Mouse (Mus musculus): ENCODE data around the gene Pgm2. TPM values are rescaled to one million over a fixed set of nuclear protein-coding genes. Genes with fewer than 3 reads are reported as not detected.

Pgm2 gene
- 24.9 and 25.1 TPM in 2 replicates for polyA plus RNA-seq (2016; fragmentation: Nextera tagmentation; extraction: Ambion mirVana)

DNA sequence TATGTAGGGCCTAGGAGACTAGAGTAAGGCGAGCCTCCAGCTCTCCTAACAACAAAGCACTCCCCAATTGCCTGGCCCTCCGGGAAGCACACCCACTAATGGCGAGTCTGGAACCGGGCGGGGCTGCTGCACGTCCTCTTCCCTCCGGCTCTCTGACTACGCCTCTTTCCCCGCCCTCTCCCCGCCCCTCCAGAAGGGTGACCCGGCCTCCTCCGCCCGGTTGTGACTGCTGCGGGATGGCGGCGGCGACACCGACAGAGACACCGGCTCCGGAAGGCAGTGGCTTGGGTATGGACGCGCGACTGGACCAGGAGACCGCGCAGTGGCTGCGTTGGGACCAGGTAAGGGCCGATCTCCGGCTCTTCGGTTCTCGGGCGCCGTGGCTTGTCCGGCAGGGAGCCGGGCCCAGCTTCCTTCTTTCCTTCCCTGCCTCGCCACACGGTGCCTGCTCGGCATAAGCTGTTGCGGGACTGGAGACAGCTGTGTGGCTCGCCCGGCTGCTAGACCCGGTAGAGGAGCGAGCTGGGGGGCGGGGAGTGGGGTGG is at the start of gene Pgm2:
Pgm2 (plus strand) TSS at position 203 of the 545 bp plus-strand sequence.
- under 1% methylated on average over 43 of the region's 43 CpGs for WGBS
- peak; percentile 86 for DNase-seq (ENCODE audit: low spot score)
- peaks cover 32% of the 10 kb centered on the region for H3K4me1 ChIP-seq
- H3K9me3 ChIP-seq (replicated peaks) = no peaks in the 10 kb centered on the region
- peaks cover 6% of the 10 kb centered on the region for H3K36me3 ChIP-seq
- H3K4me3 ChIP-seq = peak within 1 kb of the TSS; percentile 73
- H3K27ac ChIP-seq (replicated peaks) = peak within 1 kb of the TSS; percentile 86
- H3K27me3 ChIP-seq (ENCODE audit: low read depth, poor library complexity, severe bottlenecking) = peaks cover 23% of the 10 kb centered on the region; the same call in 1 of the 2 replicates

DNA sequence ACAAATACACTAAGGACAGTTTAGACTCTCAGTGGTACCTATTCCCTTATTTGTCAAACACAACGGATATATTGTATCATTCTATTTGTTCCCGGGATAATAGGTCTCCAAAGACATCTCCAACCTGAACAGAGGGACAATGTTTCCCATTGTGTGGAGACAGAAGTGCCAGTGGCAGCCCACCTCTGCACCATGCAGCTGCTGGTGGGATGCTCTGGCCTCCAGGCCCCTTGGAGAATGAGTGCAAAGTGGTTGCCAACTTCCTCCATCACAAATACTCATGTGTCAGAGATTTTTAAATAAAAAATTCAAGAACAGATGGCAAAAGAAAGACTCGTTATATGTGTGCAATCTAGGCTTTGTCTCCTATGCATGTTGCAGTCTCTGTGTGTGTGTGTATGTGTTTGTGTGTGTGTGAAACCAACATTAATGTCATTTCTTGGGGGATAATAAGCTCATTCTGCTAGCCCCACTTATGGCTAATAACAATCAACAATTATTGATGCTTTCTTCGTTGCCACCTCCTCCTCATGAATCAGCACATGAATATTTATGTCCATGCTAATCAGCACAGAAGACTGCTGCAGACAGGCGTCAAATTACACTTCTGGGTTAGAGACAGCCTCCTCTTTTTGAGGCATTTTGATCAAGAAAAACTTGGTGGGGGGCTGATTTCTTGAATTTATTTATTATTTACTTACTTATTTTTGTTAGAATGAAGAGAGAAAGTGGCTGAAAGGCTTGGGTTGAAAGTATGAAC is 48.9 kb upstream of the Pgm2 start:
- Histone ChIP-seq H3K27me3 (ENCODE audit: low read depth, poor library complexity, severe bottlenecking) (no peaks in the 10 kb centered on the region), H3K36me3 (no peaks in the 10 kb centered on the region), H3K27ac (replicated peaks) (no peak overlapping the region), H3K4me3 (no peak overlapping the region), H3K4me1 (peaks cover 21% of the 10 kb centered on the region), H3K9me3 (replicated peaks) (no peaks in the 10 kb centered on the region)
- WGBS = 77% methylated on average over 5 of the region's 5 CpGs
- no peak for DNase-seq (ENCODE audit: low spot score)

DNA sequence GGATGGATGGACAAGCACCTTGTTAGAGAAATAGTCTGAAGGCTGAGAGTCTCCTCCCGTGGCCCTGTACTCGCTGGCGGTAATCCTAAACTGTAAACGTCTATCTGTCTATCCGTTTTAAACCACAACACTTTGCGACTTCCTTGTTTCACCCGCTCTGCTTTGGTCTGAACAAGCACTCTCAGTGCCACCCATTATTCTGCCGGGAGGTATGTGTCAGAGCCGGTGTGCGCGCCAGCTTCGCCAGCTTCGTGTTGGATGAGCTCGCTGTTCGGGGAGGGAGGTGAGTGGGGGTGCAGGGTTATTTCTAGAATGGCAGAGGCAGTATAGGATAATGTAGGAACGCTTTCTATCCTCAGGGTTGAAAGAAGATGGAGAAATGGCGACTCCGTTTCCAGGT is 48.0 kb upstream of the Pgm2 start:
- Histone ChIP-seq H3K4me3 (no peak overlapping the region), H3K4me1 (peaks cover 23% of the 10 kb centered on the region), H3K27ac (replicated peaks) (no peak overlapping the region), H3K36me3 (no peaks in the 10 kb centered on the region), H3K9me3 (replicated peaks) (no peaks in the 10 kb centered on the region), H3K27me3 (ENCODE audit: low read depth, poor library complexity, severe bottlenecking) (no peaks in the 10 kb centered on the region)
- DNase-seq (ENCODE audit: low spot score) = no peak
- 95% methylated on average over 18 of the region's 18 CpGs for WGBS

DNA sequence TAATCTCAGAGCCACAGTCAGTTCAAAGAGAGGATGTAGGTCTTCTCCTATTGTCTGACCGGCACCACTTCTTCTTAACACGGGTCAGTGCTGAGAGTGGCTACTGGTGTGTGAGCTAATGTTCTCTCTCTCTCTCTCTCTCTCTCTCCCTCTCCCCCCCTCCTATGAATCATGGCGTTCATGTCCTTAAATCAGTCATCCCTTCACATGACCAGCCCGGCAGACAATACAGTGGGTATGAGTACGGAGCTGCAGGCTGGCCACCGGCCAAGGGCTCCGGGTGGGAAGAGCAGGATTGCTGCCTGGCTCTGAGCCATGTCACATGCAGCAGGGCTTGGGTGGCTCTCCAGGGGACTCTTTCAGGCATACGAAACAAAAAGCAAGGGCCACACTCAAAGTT is 47.2 kb upstream of the Pgm2 start:
- no peaks in the 10 kb centered on the region for H3K9me3 ChIP-seq (replicated peaks)
- no peak overlapping the region for H3K4me3 ChIP-seq
- 89% methylated on average over 8 of the region's 8 CpGs for WGBS
- no peak overlapping the region for H3K27ac ChIP-seq (replicated peaks)
- H3K4me1 ChIP-seq = peaks cover 23% of the 10 kb centered on the region
- H3K36me3 ChIP-seq = no peaks in the 10 kb centered on the region
- no peaks in the 10 kb centered on the region for H3K27me3 ChIP-seq (ENCODE audit: low read depth, poor library complexity, severe bottlenecking)
- no peak for DNase-seq (ENCODE audit: low spot score)

DNA sequence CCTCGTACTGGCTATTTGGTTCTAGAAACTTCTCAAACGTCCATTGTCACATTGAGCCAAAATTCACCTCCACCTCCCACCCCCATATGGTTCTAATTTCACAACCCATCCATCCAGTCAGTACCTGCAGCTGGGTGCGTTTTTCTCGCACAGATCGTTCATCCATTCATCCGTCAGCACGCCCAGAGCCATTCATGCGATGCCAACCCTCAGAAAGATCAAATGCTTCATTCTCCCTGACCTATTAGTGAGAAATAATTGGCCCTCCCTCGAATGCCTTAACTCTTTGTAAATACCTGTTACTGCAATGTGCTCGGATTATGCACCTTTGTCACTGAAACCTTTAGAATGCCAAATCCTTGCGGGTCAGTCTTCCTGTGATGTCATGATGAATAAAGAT is 45.8 kb upstream of the Pgm2 start:
- WGBS = 82% methylated on average over 11 of the region's 11 CpGs

DNA sequence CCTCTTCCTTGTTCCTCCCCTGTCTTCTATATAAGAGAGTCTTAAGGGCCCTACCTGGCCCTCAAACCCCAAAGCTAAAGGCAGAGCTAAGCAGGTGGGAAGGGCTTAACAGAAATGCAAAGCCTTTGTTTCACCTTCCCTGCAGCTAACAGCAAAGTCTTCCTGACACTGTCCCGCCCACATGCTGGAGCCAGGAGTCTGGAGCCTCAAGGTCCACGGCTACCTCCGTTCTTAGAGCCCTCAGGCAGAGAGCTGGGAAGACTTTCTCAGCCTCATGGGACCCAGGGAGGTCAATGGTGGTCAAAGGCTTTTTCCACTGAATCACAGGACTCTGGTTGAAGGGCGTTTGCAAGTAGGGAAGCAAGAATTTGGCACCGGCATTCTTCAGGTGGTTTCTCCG is 44.8 kb upstream of the Pgm2 start:
- no peaks in the 10 kb centered on the region for H3K9me3 ChIP-seq (replicated peaks)

More for the DNA sequence above, 45.8 kb upstream of the Pgm2 start:
- Histone ChIP-seq H3K4me3 (no peak overlapping the region), H3K27me3 (ENCODE audit: low read depth, poor library complexity, severe bottlenecking) (no peaks in the 10 kb centered on the region), H3K27ac (replicated peaks) (no peak overlapping the region), H3K4me1 (peaks cover 23% of the 10 kb centered on the region), H3K36me3 (no peaks in the 10 kb centered on the region), H3K9me3 (replicated peaks) (no peaks in the 10 kb centered on the region)
- DNase-seq (ENCODE audit: low spot score) = no peak

DNA sequence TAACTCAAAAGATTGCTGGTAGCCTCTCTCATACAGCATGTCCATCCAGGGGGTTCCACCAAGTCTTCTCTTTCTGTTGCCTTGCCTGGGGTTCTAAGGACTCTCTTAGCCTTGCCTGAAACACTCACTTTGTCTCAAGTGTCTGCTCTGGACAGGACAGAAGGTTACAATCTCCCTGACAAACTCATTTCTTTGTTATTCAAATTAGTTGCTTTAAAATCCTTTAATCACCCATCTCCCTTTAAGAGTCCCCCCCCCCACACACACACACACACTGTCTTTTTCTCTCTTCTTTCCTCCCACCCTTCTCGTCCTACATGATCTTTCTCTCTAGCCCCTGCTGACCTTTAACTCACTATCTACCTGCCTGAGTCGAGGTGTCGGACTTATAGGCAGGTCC is 44.1 kb upstream of the Pgm2 start:
- Histone ChIP-seq H3K9me3 (replicated peaks) (no peaks in the 10 kb centered on the region), H3K27ac (replicated peaks) (no peak overlapping the region), H3K4me3 (no peak overlapping the region), H3K36me3 (no peaks in the 10 kb centered on the region), H3K4me1 (peaks cover 23% of the 10 kb centered on the region), H3K27me3 (ENCODE audit: low read depth, poor library complexity, severe bottlenecking) (no peaks in the 10 kb centered on the region)
- DNase-seq (ENCODE audit: low spot score) = no peak
- WGBS = 53% methylated on average over 3 of the region's 3 CpGs

More for the DNA sequence above, 44.8 kb upstream of the Pgm2 start:
- no peaks in the 10 kb centered on the region for H3K27me3 ChIP-seq (ENCODE audit: low read depth, poor library complexity, severe bottlenecking)
- no peaks in the 10 kb centered on the region for H3K36me3 ChIP-seq
- WGBS = 65% methylated on average over 6 of the region's 6 CpGs
- H3K27ac ChIP-seq (replicated peaks) = no peak overlapping the region
- peaks cover 23% of the 10 kb centered on the region for H3K4me1 ChIP-seq
- no peak overlapping the region for H3K4me3 ChIP-seq
- DNase-seq (ENCODE audit: low spot score) = no peak

DNA sequence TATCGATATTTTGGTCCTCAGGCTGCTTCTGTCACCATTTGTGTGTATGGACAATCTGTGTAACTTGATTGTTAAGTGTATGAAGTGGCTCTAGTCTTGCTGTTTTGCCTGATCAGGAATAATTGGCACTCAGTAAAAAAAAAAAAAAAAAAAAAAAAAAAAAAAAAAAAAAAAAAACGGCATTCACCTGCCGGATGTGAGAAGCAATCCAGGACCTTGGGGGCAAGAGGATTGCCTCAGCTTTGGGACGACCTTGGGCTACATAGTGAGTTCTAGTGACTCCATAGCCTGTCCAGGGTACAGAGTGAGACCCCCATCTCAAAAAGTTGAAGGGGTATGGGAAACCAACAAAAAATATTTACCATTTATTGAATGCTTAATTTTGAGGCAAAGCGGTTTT is 43.5 kb upstream of the Pgm2 start:
- Histone ChIP-seq H3K36me3 (no peaks in the 10 kb centered on the region), H3K27me3 (ENCODE audit: low read depth, poor library complexity, severe bottlenecking) (no peaks in the 10 kb centered on the region), H3K9me3 (replicated peaks) (no peaks in the 10 kb centered on the region), H3K27ac (replicated peaks) (no peak overlapping the region), H3K4me1 (peaks cover 17% of the 10 kb centered on the region), H3K4me3 (no peak overlapping the region)
- no peak for DNase-seq (ENCODE audit: low spot score)
- 84% methylated on average over 5 of the region's 5 CpGs for WGBS

DNA sequence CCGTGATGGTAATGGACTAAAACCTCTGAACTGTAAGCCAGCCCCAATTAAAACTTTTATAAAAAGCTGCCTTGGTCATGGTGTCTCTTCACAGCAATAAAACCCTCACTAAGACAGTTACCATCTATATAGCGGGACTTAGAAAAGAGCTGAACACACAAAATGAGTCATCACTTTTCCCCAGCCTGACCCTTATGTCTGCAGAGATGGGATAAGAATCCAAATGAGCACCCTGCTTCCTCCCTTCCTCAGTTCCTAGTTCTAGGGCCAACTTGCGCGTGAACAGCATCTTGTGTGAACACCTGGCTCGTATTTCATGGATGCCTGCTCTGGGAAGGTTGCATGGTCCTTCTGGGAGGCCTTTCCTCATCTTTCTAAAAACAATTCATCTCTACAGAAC is 39.7 kb upstream of the Pgm2 start:
- Histone ChIP-seq H3K4me3 (no peak overlapping the region), H3K36me3 (no peaks in the 10 kb centered on the region), H3K27me3 (ENCODE audit: low read depth, poor library complexity, severe bottlenecking) (no peaks in the 10 kb centered on the region), H3K27ac (replicated peaks) (no peak overlapping the region), H3K4me1 (peaks cover 9% of the 10 kb centered on the region), H3K9me3 (replicated peaks) (peaks cover 6% of the 10 kb centered on the region; the same call in 1 of the 2 replicates)
- DNase-seq (ENCODE audit: low spot score) = no peak
- WGBS = 91% methylated on average over 5 of the region's 5 CpGs

DNA sequence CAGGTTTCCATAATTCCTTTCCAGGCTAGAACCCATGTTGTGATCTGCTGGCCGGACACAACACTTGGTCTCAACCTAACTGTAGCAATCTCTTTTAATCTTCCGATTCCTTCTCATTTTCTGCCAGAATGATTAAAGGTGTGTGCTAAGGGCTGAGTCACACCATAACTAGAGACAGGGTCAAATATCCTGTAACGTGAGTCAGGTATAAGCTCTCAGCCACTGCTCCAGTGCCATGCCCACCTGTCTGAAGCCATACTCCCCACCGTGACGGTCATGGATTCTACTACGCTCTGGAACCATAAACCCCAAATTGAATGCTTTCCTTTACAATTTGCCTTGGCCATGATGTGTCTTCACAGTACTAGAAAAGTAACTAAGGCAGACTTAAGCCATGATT is 36.5 kb upstream of the Pgm2 start:
- WGBS = 90% methylated on average over 6 of the region's 6 CpGs
- no peaks in the 10 kb centered on the region for H3K27me3 ChIP-seq (ENCODE audit: low read depth, poor library complexity, severe bottlenecking)
- no peaks in the 10 kb centered on the region for H3K36me3 ChIP-seq
- H3K4me1 ChIP-seq = no peaks in the 10 kb centered on the region
- peaks cover 6% of the 10 kb centered on the region; the same call in 1 of the 2 replicates for H3K9me3 ChIP-seq (replicated peaks)
- no peak overlapping the region for H3K27ac ChIP-seq (replicated peaks)
- no peak overlapping the region for H3K4me3 ChIP-seq
- DNase-seq (ENCODE audit: low spot score) = no peak

DNA sequence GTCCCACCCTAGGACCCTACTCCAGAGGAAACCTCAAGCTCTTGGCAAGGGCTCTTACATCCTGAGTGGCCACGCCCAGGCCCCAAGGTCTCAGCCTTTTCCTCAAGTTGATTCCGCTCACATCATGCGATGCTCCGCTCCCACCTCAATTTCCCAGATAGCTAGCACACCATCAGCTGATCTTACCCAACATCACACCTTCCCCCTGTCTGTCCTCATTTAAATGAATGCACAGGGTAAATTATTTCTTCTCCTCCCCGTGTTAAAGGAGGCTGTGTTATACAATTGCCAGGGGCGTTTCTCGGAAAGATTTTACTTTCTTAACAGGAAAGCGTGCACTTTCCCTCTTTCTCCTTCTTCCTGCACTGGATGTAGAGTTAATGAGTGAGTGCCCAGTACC is 31.9 kb upstream of the Pgm2 start:
- no peak overlapping the region for H3K27ac ChIP-seq (replicated peaks)
- H3K36me3 ChIP-seq = no peaks in the 10 kb centered on the region
- H3K27me3 ChIP-seq (ENCODE audit: low read depth, poor library complexity, severe bottlenecking) = no peaks in the 10 kb centered on the region
- no peaks in the 10 kb centered on the region for H3K9me3 ChIP-seq (replicated peaks)
- DNase-seq (ENCODE audit: low spot score) = no peak
- no peak overlapping the region for H3K4me3 ChIP-seq
- 91% methylated on average over 8 of the region's 8 CpGs for WGBS
- H3K4me1 ChIP-seq = no peaks in the 10 kb centered on the region

DNA sequence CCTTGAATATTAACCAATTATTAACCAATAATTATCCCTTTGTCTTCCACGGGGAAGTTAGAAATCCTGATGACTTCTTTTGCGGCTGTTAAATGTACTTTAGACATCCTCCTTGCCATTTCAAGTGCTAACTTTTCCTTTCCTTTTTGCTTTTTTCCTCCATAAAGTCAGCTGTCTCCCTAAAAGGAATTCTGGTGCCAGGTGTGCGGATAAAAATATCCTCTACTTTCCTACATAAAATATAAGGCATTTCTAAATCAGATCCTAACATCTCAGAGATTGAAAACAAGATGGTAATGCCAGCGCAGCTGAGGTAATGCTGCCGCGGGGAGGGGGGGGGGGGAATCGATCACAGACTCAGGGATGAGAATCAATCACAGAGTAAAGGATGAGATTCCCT is 31.1 kb upstream of the Pgm2 start:
- Histone ChIP-seq H3K27me3 (ENCODE audit: low read depth, poor library complexity, severe bottlenecking) (no peaks in the 10 kb centered on the region), H3K4me1 (no peaks in the 10 kb centered on the region), H3K4me3 (no peak overlapping the region), H3K36me3 (no peaks in the 10 kb centered on the region), H3K27ac (replicated peaks) (no peak overlapping the region), H3K9me3 (replicated peaks) (no peaks in the 10 kb centered on the region)
- WGBS = 83% methylated on average over 7 of the region's 7 CpGs
- DNase-seq (ENCODE audit: low spot score) = no peak

DNA sequence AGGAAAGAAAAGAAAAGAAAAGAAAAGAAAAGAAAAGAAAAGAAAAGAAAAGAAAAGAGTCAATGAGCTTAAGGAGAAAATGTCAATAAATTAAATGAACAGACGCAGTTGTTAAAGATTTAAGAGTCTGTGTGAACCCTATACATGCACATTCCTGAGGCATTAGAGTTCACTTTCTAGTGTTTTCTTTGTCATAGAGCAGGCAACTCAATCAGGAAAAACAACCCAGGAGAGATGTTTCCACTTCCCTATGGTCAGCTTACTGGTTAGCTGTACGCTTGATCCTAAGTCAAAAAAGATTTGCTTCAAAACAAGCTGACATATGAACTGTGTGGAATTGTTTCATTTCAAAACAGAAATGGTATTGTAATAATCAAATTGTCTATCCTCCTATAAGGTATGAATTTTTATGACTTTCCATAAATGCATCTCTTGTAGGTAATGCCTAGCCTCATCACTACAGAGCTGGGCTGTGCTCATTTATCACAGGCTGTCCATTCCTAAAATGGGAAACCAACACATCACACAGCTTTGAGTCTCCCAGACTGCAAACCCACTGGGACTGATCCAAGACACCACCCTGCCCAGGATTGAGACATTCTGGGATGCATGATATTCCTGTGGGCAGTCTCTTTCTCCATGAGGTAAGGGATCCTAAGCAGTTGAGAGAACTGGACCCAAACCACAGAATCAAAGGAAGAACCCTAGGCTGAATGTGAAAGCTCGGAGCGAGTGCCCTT is 29.7 kb upstream of the Pgm2 start:
- WGBS = 84% methylated on average over 4 of the region's 4 CpGs
- no peaks in the 10 kb centered on the region for H3K9me3 ChIP-seq (replicated peaks)

More for the DNA sequence above, 29.7 kb upstream of the Pgm2 start:
- Histone ChIP-seq H3K4me1 (no peaks in the 10 kb centered on the region), H3K36me3 (no peaks in the 10 kb centered on the region), H3K27ac (replicated peaks) (no peak overlapping the region), H3K4me3 (no peak overlapping the region), H3K27me3 (ENCODE audit: low read depth, poor library complexity, severe bottlenecking) (no peaks in the 10 kb centered on the region)
- no peak for DNase-seq (ENCODE audit: low spot score)
